Mouse (Mus musculus) midbrain, embryonic 16.5 days (tissue): ENCODE results near the gene Actr8. TPM values are rescaled to one million over a fixed set of nuclear protein-coding genes. Genes with fewer than 3 reads are reported as not detected.

Experiments used
- microRNA-seq: library from miRNA; unstranded; fragments of <30 nt; microRNA quantifications from one replicate; pipeline ENCODE4, GENCODE M21; 2017
- polyA plus RNA-seq: library from polyadenylated mRNA; unstranded; fragments of >200 nt; fragmentation: Nextera tagmentation; extraction: Ambion mirVana; gene quantifications from 2 replicates; pipeline ENCODE4 v1.2.1, GENCODE M21; 2015

The Actr8 gene
- polyA plus RNA-seq, 1 experiment from 2014 or later = 74.0 TPM

Small RNAs within 50 kb of the gene (microRNA-seq; reads per million reads assigned to microRNA genes)
- gene Mir6947 = not detected

Other genes starting within 250 kb of the Actr8 start
- gene Selenok, start 10.0 kb upstream of the Actr8 start, polyA plus RNA-seq = 410 and 411 TPM in 2 replicates
- gene Il17rb, start 30.6 kb downstream of the Actr8 start, polyA plus RNA-seq = 1.8 and 2.4 TPM in 2 replicates
- gene Chdh, start 30.7 kb downstream of the Actr8 start, polyA plus RNA-seq = 0.37 and 1.0 TPM in 2 replicates